Mouse (Mus musculus) right cerebral cortex, postnatal 14 days (tissue): ENCODE results near the gene Ddr2.

ENCODE experiments used
- DNase-seq: peaks from one replicate; pipeline ENCODE4 v3.0.0; 2022

The Ddr2 gene

DNA sequence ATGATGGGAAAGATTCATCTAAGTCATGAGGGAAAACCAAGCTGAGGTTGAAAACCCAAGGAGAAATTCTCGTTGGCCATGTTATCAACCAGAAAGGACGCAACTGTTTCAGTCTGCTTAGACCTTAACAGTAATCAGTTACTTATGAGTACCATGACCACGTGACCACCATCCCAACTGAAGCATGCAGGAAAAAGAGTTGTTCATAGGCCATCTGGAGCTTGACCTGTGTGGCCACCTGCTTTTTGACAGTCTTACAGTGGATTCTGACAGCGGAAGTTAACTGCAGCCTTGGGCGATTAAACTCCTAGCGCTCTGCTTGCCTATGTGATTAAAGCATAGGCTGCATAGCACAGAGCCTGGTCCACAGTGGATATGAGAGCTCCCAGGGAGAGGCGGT lies 23.9 kb downstream of the Ddr2 start:
- DNase-seq, result no peak

DNA sequence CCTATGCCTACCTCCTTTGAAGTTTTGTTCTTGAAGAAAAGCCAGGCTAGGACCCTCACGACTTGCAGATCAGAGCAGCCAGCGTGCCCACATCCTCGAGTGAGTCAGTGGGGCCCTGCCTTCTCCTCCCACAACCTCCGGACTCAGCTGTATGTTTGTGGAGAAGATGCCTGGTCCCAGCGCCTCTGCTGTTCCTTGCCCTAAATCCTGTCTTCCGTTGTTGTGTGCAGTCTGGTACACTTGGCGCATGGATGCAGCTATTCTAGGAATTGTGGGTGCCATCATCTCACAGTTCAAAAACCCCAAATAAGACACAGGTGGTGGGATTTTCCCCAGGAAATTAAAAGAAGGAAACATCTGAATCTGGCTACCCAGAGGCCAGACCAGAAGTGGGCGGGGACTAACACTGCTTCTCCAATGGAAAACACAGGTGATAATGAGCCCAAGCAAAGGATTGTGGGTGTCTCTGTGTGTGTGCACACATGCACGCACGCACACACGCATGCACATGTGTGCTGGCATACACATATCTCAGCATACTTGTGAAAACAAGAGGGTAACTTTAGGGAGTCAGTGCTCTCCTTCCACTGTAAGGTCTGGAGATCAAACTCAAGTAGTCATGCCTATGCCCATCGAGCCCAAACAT lies 26.3 kb downstream of the Ddr2 start:
- no peak for DNase-seq

DNA sequence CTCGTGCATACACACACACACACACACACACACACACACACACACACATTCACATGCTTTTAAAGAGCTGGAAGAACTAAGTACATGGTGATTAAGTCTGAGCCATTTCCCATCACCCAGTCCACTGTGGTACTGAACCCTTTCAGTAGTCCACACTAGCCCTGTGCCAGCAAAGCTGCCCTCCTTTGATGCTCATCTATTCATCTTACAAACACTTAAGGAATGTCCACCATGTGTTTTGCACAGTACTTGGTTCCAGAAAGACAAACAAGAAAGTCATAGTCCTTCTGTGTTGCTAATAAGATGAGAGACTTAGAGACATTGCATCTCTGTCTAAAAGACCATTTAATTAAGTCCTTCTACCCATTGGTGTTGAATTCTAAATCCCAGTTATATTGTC lies 29.7 kb downstream of the Ddr2 start:
- no peak for DNase-seq

DNA sequence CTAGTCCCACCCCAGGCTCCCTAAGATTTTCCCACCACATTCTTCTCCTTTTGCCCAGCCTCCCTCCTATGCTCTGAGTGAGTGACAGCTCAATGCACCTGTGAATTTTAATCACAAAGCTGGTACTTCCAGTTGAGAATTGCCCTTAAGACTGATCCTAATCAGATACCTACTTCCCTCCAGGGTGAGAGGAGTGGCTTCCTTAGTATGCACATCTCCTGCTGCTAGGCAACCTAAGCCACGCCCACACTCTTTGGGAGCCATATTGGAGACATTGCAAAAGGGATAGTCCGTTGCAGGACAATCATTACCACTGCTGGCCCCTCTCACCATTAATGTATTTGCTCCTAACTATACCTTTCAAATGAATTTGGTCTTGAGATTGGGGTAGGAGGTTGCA lies 31.1 kb downstream of the Ddr2 start:
- DNase-seq, result no peak

DNA sequence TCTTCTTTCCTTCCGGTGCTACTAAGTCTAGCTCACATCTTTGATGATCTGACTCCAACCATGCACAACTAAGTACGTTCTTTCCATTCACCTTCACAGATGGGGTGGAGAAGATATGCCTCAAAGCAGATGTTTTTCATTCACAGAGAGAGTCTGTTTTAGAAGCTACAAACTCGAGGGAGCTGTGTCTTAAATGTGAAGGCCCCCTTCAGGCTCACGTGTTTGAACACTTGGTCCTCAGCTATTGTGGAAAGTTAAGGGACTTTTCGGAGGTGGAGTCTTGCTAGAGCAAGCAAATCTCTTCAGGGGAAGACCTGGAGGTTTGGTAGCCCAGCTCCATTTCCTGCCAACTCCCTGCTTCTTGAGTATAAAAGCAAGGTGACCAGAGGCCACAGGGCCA lies 34.2 kb downstream of the Ddr2 start:
- no peak for DNase-seq

DNA sequence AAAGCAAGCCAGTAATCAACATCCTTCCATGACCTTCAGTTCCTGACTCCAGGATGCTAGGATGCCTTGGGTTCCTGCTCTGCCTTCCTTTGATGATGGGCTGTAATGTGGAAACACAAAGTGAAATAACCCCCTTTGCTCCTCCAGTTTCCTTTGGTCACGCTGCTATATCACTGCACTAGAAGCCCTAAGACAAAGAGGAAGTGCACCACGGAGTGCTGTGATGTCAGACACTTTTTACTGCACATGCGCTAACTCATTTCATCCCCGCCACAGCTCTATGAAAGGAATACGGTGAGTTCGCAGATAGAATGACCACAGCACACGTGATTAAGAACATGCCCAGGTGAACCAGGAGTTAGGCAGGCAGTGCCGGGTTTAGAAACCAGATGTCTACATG lies 36.8 kb downstream of the Ddr2 start:
- no peak for DNase-seq

DNA sequence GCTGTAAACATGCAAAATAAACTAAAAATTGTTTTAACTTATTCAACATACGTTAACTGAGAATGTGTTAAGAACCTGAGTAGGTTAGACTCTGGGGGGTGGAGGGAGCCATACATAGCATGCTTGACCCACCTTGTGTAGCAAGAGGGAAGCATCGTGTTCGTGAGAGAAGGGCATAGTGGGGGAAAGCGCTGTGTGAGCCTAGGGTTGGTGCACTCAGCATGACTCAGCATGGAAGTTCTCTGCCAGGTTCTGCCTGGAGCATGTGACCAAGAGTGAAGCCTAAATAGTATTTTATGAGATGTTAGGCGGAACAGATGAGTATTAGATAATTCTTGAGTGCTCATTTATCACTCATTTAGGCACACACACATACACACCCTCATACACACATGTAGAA lies 41.4 kb downstream of the Ddr2 start:
- no peak for DNase-seq

DNA sequence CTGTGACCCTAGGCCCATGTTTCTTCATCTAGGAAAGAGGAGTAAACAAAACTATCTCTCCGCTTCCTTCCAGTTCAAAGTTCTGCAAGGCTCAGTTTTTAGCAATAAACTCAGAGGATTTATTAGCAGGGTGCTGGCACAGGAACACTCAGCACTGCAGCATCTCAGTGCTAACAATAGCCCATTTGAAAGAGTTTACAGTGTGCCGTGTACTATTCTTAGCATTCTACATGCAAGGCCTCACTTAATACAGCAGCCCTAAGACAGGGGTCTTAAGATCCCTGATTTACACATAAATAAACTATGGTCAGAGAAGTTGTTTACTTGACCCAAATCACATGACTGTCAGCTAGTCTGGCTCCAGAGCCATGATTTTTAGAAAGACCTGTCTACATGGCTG lies 44.6 kb downstream of the Ddr2 start:
- DNase-seq, result no peak

DNA sequence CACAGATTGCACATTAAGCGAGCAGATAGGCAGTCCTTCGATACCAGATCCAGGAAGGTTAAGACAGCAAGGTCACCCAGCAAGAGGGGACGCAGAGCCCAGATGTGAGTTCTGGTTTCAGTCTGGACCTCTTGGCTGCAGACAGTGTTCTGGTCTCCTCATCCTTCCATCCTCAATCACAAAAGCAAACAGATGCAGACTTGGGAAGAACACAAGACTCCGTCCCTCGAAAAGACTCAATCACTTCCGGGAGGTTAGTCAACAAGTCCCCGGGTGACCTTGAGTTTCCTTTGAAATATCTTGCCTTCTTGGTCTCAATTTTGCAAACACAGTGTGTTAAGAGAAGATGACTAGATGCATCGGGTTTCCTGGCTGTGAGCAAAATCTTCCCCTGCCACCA lies 45.6 kb downstream of the Ddr2 start:
- DNase-seq, result no peak

DNA sequence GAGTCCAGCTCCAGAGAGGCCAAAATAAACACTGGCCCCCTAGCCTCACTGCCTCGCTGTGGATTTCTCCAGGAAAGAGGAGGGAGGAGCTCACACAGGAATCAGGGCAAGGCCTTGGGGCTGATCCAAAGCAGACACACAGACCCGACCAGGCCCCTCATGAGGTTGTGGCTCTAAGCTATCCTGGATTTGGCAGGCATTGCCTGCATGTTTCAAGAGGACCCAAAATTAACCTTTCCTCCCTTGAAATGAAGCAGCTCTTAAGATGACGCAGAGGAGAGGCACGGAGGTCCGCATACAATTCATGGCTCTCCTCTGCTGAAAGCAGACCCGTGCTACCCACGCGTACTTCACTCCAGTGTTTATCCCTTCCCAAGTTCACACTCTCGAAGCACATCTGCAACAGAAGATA lies 46.5 kb downstream of the Ddr2 start:
- DNase-seq, result no peak

DNA sequence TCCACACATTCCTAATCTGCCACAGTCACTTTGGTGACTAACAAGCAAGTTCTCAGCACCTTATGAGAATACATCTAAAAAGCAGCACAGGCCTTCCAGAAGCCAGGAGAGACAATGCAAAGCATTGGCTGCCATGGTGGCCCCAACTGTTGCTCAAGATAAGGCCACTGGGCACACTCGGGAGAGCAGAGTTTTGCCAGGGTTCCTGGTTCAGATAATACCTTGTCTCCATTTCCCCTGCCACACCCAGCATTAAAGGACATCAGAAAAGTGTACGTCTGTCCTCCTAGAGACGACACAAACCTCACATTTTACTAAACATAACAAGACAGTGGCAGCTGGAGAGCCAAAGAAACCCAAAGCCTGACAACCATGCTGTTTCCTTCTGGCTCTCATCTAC lies 50.3 kb downstream of the Ddr2 start:
- no peak for DNase-seq

DNA sequence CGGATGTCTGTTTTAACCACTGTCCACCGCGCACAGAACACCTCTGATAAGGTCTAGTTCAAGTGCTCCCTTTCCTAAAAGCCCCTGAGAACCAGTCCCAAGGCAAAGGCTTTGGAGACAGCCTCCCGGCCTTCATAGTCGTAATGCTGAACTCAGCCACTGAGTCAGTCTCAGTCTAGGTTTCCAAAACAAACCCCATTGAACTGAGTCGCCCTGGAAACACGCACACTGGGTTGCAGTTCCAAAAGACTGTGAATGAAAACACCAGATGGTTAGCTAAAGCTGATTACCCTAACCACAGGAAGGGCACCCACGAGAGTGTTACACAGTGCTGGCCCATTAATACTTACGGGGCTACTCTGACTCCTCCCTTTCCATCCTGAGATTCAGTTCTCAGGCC lies 51.2 kb downstream of the Ddr2 start:
- no peak for DNase-seq

DNA sequence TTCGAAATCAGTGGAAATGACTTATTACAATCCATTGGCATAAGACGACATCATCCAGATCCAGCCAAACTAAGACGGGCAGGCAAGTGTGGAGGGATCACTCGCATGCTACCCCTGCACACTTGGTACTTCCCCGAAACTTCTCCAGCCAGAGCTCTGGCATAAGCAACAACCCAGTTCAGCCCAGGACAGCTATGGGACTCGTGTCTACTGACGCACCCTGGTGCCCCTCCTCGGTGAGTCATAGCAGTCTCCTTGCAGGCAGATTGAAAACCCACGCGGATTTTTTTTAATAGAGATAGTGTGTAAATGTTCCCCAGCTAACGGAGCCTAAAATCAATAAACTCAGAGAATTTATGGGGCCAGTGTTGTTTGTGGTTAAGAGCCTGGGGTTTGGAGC lies 52.5 kb downstream of the Ddr2 start:
- no peak for DNase-seq

DNA sequence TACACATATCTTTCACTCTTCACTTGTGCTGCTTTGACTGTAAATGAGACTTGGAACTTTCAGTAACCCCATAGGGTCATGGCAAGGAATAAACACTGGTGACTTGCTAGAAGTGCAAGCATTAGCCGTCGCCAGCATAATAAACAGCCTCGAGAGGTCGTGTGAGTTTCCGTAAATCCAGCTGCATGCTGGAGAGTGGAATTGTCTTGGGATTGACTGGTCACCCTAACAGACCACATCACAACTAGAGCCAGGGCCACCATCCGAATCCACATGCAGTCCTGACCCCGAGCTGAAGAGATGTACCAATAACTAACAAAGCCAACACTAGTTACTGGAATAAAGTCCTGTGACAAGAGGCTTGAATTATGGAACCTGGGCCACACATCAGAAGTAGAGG lies 53.0 kb downstream of the Ddr2 start:
- DNase-seq, result no peak

DNA sequence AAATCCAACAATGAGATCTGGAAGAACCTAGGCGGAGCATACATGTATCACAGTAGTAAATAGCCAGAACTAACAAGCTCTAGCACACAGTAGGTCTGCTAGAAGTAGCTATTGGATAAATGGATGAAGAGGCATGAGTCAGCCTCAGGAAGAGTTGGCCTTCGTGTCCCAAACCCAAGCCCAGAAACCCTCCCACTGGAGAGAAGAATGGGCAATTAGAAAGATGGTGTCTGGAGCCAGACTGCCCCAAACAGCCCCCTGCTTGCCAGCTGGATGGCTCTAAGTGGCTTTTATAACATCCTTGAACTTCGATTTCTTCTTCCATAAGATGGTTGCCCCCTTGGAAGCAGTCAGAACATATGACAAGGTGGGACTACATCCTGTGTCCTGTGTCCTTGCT lies 53.6 kb downstream of the Ddr2 start:
- no peak for DNase-seq

DNA sequence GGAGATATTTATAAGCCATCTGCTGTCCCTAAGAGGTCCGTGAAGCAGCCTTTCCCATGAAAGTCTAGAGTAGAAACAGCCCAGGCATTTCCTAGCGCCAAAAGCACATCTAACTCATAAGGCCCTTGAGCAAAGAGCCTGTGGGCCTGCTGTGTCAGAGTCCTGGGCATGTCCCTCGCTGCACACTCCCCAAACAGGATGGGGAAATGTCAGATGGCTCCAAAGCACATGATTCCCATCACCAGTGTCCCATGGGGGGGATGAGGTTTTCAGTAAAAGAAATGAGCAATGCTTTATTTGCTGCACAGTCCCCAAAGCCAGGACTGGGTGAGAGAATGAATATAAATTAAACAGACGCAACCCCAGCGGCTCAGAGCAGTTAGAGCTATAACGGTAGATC lies 54.3 kb downstream of the Ddr2 start:
- no peak for DNase-seq

DNA sequence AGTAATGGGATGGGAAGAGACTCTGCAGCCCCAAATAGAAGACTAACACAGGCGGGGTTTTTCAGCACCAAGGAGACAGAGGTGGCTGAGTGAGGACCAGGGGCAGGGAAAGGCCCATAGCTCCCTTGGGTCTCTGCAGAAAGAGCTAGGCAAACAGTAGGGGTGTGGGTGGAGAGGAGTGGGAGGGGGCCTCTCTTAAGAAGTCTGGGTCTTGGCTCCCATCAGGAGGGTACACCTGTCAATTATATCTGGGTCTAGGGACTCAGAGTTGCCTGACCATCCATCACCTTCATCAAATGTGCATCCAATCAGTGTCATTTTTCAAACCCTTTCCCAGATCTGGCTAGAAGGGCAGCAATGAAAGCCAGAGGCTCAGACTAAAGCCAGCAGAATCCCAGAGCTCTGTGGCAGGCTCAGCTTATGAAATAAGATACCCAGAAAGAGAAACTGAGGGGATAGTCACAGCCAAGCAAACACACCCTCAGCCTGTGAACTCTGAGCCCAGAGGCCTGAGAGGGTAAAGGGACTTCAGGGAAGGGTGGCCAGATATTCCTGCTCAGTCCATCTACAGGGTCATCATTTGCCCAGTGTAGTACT lies 58.0 kb downstream of the Ddr2 start:
- no peak for DNase-seq

DNA sequence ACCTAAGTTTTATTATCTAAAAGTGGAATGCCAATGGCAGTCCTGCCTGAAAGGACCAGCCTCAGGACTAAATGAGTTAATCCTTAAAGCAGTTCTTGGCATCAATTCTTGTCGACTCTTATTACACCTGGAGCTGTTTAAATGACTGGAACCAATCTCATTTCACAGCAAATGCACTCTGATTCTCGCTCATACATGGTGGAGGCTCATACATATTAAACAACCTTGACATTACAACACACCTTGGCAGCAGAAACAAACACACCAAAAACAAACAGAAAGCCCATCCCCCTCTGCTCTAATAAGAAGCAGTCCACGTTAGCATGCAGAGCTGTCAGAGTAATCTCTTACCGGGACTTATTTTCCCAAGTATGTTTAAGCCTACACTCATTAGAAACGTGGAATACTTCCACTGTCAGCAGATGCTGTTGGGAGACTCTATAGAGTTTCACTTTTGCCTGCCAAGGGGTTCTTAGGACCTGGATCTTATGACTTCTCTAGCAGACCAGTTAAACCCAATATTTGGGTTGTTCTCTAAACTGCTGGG lies 58.9 kb downstream of the Ddr2 start:
- no peak for DNase-seq

DNA sequence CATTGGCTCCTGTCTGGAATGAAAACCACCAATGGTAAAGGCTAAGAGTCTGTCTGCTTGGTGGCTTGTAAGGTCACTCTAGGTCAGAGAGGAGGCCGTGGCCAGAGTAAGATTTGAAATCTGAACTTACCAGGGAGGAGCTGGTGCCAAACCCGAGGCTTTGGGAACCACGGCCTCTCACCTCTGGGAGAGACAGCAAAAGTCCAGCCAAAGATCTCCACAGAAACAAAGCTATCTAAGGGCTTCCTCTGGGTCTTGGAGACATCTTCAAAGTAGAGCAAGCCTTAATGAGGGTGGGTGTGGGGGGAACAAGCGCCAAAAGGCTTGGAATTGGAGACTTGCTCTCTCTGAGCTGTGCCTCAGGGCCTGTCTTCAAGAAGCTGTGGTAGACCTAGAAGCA lies 62.1 kb downstream of the Ddr2 start:
- no peak for DNase-seq

DNA sequence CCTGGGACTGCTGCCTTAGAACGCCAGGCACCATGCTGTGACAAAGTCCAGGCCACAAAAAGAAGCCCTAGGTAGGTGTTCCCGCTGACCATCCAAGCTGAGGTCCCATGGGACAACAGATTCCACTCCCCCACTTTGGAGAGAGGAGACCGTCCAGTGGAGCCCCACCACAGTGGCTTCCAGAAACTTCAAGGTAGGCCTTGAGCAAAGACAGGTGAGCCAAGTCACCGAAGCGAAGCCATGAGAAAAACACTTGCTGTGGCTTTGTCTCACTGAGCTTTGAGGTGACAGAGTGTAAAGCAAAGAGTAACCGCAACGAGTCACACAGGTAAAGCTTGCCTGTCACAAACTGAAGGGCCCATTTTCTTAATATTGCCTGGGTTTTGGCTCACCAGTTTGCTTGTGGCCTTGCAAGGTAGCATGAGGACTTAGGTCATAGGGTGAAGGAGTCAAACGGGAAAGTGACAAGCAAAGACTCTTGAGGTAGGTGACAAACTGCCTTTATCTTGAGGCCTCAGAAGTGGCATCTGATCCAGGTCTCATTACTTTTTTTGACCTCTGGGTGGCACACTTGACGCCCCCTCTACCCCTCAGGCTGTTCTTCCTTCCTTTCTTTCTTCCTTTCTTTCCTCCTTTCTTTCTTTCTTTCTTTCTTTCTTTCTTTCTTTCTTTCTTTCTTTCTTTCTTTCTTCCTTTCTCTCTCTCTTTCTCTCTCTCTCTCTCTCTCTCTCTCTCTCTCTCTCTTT lies 65.7 kb downstream of the Ddr2 start:
- DNase-seq, result no peak

DNA sequence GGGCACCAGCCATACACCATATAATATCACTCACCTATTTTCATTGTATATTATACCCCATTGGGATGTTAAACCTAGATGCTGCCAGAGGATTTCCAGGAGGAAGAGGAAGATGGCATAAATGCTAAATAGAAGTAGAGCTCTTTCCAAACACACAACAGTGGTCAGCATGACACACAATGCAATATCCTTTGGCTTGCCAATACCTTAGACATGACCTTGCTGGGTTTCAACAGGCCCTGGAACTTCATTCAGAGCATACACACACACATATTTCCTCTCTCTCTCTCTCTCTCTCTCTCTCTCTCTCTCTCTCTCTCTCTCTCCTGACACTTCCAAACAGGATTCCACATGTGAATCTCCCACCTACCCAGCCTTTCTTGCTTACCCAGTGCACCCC lies 66.8 kb downstream of the Ddr2 start:
- no peak for DNase-seq

DNA sequence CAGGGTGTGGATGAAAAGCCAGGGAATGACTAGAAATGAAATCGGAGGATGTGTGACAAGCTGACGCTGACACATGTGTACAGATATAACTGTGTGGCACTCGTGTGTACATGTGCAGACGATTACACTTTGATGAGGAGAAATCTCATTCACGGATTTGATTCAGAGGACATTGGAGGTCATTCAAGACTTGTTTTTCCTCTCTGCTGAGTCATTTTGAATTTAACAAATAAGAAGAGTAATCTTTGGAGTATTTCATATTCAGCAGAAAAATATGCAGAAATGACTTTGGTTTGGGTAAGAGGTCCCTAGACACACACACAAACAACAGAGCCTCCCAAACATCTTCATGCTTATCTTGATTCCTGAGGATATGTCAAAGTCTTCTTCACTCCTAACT lies 67.6 kb downstream of the Ddr2 start:
- no peak for DNase-seq

DNA sequence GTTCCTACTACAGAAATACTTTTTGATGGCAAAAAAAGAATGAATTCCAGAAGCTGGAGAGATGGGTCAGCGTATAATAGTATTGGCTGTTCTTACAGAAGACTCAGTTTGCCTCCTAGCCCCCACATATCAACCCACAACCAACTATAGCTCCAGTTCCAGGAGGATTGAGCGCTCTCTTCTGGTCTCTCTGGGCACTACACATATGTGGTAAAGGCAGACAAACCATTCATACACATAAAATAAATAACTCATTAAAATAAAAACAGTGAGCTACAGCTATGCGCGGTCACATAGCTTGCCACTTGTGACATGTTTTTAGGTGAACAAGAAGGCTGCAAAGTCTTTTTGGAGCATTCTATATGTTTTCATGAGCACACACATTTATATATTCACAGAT lies 71.2 kb downstream of the Ddr2 start:
- no peak for DNase-seq

DNA sequence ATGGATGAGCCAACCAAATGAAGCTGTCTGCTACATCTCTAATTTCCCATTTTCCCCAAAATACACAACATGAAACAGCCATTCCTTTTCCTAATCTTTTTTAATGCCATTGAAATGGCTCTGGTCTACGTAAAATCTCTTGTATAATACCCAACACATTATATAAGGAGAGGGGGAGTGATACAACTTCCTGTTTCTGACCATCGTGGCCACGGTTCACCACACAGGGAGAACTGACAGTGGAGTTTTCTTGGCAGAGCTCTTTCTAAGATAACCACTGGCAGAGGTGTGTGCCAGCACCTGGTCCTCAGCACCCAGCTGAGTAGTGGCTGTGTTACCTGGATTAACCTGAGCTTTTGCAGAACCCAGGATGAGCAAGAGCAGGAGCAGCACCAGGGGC lies 75.0 kb downstream of the Ddr2 start:
- DNase-seq, result no peak
